Mouse (Mus musculus): Measurements from ENCODE around the gene Ccdc102a.

GRCm38 (mm10) chr8:94935172-94935571 is 17.3 kb upstream of the Ccdc102a start:
- no peak for TF ChIP-seq MAFK (IDR thresholded peaks at IDR 0.05; ENCODE audit: insufficient read depth, low read depth, low read length)
- no peak for TF ChIP-seq CHD2 (IDR thresholded peaks at IDR 0.05; ENCODE audit: low read depth, low read length)
- no peak for TF ChIP-seq ZNF384 (IDR thresholded peaks at IDR 0.05; ENCODE audit: low read depth, low read length)
- no peak for TF ChIP-seq HCFC1 (IDR thresholded peaks at IDR 0.05; ENCODE audit: borderline replicate concordance, insufficient read depth, low read length)
- TF ChIP-seq ZC3H11A (IDR thresholded peaks at IDR 0.05; ENCODE audit: borderline replicate concordance, low read depth, low read length): no peak

Data from ES-E14 (cell line).